Mouse (Mus musculus) layer of hippocampus, adult 9-11 months (tissue): ENCODE measurements around the gene Gstm1.
"Not testable (repeated sequence)": the region's sequence is repeated elsewhere in the genome, so short reads cannot be mapped to it uniquely, and the experiment has no call there.

Source experiments
- DNase-seq: peaks from one replicate; pipeline ENCODE4 v3.0.0; 2022

Gene Gstm1

DNA sequence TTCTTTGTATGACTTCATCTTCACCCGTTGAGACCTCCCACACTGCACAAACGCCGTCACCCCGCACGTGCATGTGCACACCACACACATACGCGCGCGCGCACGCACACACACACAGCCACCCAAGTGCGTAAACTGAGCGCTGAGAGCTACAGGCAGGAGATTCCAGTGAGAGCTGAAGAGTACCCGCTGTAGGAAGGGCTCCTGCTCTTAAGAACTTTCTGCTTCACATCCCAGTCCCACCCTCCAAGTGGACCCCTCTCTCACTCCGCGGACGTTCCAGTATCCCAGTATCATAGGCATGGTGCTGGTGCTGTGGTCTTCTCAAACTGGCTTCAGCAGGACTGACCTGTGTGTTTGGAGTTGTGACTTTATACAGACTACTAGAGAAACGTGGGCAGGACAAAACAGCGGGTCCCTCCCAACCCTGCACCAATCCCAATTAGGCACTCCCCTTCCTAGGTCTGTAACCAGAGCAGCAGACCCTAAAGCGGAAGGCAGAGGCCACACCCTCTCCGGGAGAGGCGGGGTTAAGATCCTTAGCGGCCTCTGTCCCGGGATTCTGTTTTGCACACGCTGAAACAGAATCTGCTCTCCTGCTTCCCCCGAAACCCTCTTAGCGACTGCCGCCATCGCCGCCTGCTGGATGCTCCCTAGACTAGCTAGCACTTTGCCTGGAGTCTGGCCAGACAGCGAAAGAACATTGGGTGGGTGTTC is at the start of gene Gstm1:
Gstm1 (minus strand) TSS at position 501 of the 717 bp plus-strand sequence.
- DNase-seq, result peak; percentile 94

DNA sequence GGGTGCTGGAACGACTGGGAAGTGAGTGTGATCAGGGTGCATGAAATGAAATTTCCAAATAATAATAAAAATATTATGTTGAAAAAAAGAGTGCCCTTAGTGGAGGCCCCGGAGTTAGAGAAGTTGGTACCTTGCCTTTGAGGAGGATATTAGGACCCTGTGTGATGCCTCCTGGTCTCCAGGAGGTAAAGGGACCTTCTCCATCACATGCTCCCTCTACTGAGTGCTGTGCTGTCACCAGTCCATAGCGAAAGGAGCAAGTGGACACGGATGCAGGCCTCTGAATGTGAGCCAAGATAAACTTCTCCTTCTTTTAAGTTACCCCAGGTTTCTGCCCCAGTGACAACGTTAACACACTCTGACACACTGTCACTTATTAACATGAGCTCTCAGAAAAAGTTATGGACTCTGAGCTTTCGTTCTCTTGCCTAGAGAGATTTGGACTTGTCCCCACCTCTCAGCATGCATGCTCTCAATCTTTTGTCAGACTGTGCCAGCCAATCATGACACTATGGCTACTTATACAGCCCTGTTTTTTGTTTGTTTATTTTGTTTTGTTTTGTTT is 49.7 kb upstream of the Gstm1 start:
- DNase-seq, result no peak

- no peak for DNase-seq
These were observed 47.8 kb upstream of the Gstm1 start for GRCm38 (mm10) chr3:108065551-108065950.

- no peak for DNase-seq
These were observed 46.9 kb upstream of the Gstm1 start for GRCm38 (mm10) chr3:108064672-108065071.

DNA sequence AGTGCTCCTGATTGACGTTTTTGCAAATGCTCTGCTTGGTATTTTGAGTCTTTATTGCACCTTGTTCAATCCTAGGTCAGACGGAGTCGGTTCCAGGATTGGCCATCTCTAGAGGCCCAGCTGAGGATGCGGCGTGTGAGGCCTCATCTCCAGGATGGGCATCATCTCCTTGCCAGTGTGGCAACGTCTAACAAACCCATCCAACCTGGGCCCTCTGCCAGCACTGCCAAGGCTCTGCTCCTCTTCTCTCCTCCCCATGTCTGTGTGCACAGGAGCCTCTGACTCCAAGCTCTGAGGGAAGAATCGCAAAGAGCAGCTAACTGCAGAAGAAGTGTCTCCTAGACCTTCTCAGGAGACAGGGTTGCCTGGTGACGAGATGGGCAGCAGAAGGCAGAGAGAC is 44.9 kb upstream of the Gstm1 start:
- no peak for DNase-seq

- DNase-seq, result no peak
These were observed 43.6 kb upstream of the Gstm1 start for GRCm38 (mm10) chr3:108061420-108061819.

DNA sequence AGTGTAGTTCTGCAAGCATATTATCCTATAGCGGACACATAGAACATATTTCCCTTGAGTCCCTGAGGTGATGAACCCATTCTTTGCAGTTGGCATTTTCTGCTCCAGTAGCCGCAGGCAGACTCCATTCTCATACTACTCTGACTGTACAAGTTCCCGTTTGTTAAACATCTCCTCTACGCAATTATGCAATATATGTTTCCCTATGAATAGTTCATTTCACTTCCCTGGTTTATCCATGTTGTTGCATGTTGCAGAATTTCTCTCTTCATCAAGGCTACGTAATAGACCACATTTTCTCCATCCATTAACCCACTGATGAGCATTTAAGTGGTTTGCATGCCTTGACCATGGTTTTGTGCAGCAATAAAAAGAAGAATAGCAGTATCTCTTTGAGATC is 32.7 kb upstream of the Gstm1 start:
- no peak for DNase-seq

- DNase-seq, result no peak
These were observed 30.5 kb upstream of the Gstm1 start for GRCm38 (mm10) chr3:108048306-108048705.

DNA sequence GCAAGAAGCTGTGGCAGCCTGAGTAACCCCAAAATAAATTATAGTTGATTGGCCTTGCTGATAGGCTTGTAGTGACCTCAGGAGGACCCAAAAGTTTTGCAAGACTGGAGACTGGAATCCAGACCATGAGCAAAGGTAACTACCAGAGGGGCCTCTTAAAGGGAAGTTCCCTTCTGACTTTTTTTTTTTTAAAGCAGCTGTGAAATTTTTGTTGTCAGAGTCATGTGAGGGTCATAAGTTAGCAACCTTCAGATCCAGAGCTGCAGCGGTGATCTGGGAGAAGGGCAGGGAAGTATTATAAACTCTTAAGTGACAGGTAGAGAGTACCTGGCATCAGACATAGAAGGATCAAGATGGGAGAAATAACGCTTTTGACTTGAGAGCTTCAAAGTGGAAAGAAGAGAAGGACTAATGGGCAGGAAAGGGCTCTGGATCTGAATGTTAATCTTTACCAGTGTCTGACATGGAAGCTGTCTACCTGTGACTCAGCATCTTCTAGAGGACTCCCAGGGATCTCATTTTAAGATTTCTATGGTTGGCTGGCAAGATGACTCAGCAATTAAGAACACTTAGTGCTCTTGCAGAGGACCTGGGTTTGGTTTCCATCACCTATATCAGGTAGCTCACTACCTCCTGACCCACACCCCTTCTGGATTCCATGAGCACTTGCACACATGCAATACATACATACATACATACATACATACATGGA is 29.3 kb upstream of the Gstm1 start:
- no peak for DNase-seq

GRCm38 (mm10) chr3:108044394-108045140 is 26.8 kb upstream of the Gstm1 start, which contains the start of gene Gstm4:
Gstm4 (minus strand) TSS chr3:108044894.
- peak; percentile 91 for DNase-seq

GRCm38 (mm10) chr3:108033156-108033555 is 15.4 kb upstream of the Gstm1 start:
- no peak for DNase-seq

DNA sequence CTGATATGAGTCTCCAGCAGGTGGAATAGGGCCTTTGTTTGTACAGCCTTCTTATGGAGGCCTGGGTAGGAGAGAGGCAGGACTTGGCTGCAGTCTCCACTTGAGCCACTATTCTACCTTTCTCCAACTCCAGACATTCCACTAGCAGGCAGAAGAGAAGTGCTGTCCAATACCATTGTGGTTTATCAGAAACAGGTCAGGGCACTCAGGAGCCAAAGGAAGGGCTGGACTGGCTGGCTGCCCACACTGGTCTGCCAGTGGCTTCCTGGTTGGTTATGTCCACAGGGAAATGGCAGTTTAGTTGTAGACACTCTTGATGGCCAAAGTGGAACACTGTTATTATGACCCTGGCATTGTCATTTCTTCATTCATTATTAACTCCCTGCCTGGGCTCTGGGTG is 14.3 kb upstream of the Gstm1 start:
- DNase-seq, result no peak

DNA sequence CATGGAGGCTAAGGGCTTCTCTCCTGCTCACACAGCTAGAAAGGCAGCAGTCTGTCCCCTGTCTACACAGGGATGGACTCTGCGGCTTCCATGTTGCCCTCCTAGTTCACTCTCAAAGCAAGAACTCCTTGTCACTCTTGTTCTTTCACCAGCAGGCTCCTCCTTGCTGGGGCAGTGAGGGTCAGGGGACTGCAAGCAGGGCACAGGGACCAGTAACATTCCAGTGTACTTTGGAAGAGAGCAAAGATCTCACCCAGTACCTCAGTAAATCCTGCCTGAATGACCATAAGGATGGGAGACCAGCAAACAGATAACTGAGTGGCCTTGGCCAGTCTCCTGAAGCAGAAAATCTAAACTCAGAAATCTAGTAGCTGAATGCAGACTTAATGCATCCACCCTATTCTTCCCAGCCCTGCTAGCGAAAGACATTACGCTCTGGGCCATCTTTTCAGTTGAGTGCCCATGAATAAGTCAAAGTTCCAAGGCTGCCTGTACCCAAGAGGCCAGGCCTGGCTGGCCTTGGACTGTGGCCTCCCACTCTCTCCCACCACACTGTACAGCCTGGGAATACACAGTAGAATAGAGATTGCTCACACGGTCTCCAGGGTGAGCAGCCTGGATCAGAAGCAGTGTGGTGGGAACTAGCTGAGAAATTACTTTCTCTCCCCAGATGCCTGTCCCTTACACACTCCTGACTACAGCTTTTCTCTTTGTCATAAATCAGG is 11.0 kb upstream of the Gstm1 start:
- no peak for DNase-seq

- DNase-seq, result no peak
These were observed 8.8 kb upstream of the Gstm1 start for GRCm38 (mm10) chr3:108026597-108026996.

- DNase-seq, result no peak
These were observed 8.3 kb upstream of the Gstm1 start for GRCm38 (mm10) chr3:108026049-108026448.

DNA sequence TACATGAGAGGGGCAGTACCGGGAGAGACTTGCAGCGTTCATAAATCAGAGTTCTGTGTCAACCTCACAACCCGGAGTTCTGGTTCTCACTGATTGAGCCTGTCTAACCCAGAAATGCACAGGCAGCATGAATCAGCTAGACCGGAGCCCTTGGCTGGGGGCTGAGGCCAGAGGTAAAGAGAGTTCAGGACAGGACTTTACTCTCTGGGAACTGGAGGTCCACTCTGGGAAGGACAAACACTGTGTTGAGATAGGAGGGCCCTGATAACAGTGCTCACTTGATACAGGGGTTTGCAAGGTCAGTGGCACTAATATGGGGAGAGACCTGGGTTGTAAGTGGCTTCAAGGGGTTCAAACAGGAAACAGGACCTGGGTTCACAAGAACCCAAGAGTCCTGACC is 7.5 kb upstream of the Gstm1 start:
- no peak for DNase-seq

DNA sequence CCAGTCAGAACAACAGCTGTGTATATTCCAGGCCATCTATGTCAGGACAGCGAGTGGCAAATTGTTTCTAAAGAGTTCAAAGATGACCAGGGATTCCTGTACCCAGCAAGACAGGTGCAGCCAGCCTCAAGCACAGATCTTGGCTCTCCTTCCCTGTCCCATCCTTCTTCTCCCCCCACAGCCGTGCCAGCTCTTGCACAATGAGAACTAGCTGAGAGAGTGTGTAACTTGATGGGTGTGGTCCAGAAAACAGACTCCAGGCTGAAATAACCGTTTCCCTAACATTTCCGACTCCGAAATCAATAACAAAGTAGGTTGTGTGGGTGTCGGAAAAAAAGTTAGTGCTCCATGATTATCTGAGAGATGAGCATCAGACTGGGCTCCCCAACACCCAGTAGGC is 4.9 kb upstream of the Gstm1 start:
- no peak for DNase-seq

DNA sequence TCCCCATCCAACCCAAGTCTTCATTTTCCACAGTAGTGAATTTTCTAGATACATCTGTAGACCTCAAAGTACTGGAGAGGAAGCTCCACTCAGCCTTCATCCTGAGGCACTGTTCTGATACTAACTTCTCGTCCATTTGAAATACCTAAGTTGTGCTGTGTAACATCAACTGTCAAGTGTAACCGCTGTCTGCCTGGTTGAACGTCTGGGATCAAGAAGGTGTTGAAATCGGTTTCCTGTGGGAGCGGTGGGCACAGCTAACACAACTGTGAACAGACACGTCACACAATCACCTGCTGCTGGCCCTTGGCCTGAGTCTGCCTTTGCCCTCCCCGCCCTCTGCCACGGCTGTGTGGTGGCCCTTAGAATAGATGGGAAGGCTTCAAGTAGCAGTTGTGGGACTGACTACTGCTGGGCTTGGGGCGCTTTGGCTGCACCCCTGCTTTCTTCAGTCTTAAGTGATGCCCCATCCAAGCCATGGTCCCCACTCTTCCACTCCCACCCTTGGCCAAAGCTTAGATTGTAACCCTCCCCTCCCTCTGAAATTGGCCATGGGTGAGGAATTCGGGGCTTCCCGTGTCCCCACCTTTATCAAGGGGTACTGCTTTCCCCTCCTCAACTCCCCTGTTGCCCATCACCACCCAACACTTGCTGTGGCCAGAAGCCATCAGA is 2.7 kb upstream of the Gstm1 start:
- not testable (repeated sequence) for DNase-seq

DNA sequence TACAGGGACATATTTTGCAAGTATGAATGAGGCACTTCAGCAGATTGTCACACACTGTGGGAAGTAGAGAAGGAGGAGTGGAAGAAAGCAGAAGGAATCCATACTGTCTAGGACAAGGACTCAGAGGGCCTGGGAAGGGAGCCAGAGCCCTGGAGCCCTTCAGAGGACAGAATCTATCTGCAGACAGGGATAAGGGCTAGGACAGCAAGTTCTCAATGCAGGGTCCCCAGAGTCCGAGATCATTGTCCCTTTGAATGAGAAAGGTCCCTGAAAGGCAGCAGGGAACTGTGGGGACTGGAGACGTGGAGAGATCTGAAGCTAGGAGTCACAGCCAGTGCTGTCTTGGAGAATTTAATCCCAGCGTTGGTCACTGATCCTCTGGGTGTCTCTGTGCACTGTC is 1.5 kb upstream of the Gstm1 start:
- DNase-seq, result not testable (repeated sequence)

GRCm38 (mm10) chr3:108018190-108018820 is 532 bp upstream of the Gstm1 start:
- no peak for DNase-seq

DNA sequence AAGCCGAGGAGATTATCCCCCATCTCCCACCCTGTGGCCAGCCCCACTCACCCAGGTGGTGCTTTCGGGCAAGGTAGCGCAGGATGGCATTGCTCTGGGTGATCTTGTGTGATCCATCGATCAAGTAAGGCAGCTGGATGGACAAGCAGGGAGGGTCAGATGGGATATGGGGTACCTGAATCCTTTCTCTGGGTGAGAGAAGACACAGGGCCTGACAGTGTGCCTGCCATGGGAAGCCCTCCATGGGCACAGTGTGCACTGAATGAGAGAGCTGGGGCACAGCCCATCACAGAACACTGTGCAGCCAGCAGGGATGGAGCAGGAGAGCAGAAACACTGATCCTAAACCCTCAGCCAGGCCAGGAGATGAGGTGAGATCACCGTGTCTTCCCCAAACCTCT is 1.3 kb downstream of the Gstm1 start:
- DNase-seq, result not testable (repeated sequence)

GRCm38 (mm10) chr3:108014974-108015346 is 2.8 kb downstream of the Gstm1 start:
- DNase-seq, result no peak
